Mouse (Mus musculus) olfactory bulb, adult 2 months (tissue): ENCODE data around the gene Twsg1.

Source experiments
- CTCF ChIP-seq: fragments of 200-500 bp; IDR thresholded peaks from 2 replicates; pipeline ENCODE4 v1.5.1; 2012; ENCODE audit warnings: low read depth, mild to moderate bottlenecking, low read length, moderate library complexity; ENCODE audit not compliant: insufficient read depth
- POLR2A ChIP-seq: fragments of 200-500 bp; IDR thresholded peaks from 2 replicates; pipeline ENCODE4 v1.6.1; 2012; ENCODE audit warnings: mild to moderate bottlenecking, low read depth, low read length, moderate library complexity; ENCODE audit not compliant: insufficient read depth

GRCm38 (mm10) chr17:65903011-65903410, 48.0 kb downstream of the Twsg1 start:
- TF ChIP-seq CTCF (no peak), POLR2A (no peak)
